Mouse (Mus musculus) embryonic fibroblast, embryonic 13.5 days (primary cell): ENCODE data around the gene Foxp1.

ENCODE experiments used
- CTCF ChIP-seq: IDR thresholded peaks from 2 replicates; pipeline ENCODE4 v1.5.1; 2011; ENCODE audit warnings: mild to moderate bottlenecking, control low read depth, low read length, moderate library complexity, borderline replicate concordance; ENCODE audit not compliant: insufficient read depth
- POLR2A ChIP-seq: IDR thresholded peaks from 2 replicates; pipeline ENCODE4 v1.6.1; 2011; ENCODE audit warnings: low read depth, mild to moderate bottlenecking, control low read depth, low read length, moderate library complexity

DNA sequence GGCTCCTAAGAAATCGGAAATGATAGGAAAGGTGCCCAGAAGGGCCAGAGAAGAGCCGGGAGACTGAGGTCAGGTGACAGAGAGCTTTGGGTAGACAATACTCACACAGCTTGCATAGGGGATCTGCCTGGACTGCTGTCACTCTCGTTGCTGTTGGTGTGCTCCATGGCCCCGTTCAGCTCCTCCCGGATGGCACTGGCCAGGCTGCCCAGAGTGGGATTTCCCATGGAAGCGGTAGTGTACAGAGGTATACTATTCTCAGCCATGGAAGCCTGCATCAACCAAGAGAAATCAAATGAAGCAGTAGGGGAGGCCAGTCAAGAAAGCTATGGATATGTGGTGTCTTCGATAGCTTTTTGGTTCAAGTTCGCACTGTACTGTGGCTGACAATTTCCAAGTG is 587.4 kb downstream of the Foxp1 start:
- no peak for TF ChIP-seq POLR2A
- no peak for TF ChIP-seq CTCF
